Mouse (Mus musculus): ENCODE measurements around the gene Prkce.

DNA sequence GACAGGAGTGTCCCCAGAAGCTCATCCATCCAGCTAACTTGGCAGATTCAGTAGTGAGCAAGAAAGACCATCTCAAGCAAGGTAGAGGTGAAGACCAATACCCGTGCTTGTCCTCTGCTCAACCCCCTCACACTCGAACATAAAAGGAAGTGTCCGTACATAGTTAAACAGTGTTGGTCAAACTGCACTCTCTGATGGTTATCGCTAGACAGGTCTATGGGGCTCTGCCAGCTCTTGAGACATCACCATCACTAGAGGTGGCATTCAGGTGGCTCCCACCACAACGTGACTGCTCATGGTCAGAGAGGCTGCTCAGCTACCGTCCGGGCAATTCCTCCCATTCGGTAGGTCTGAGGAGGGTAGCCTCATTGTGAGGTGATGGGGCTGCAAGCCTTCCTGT, 296.6 kb downstream of the Prkce start:
- no peak for TF ChIP-seq CTCF (IDR thresholded peaks at IDR 0.05)
- TF ChIP-seq POLR2A (IDR thresholded peaks at IDR 0.05; ENCODE audit: insufficient read depth, low read depth, low read length) = no peak
- TF ChIP-seq EP300 (IDR thresholded peaks at IDR 0.05; ENCODE audit: insufficient read depth, low read depth, low read length) = no peak
